Mouse (Mus musculus) ovary, postnatal 10 days (tissue): ENCODE data around the gene Lgr6.

ENCODE experiments used
- DNase-seq: peaks from one replicate; pipeline ENCODE4 v3.0.0; 2022; ENCODE audit warnings: low spot score

Gene Lgr6

DNA sequence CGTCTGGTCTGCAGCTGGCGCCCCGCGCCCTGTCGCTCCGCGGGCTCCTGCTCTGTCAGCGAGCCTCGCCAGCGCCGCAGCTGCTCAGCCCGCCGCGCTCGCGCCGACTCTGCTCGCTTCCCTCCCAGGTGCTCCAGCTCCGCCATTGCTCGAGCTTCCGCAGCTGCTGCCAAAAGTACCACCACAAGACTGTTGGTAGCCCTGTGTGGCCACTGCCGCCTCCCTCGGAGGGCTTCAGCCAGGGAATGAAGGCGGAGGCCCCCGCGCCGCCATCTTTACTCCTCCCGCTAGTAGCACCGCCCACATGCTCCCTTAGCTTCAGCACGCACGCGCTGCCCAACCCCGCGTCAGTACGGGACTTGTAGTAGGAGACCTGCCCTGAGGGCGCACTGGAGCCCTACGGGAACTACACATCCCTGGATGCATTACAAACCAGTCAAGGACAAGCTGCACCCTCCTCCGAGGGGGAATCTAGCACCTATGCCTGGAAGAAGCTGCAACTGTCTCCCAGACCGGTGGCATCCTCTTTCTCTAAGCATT, 149.4 kb downstream of the Lgr6 start, which contains the start of gene Ppp1r12b:
TSS of gene Ppp1r12b (minus strand) at position 306 of the 540 bp plus-strand sequence.
- peak; percentile 78 for DNase-seq

DNA sequence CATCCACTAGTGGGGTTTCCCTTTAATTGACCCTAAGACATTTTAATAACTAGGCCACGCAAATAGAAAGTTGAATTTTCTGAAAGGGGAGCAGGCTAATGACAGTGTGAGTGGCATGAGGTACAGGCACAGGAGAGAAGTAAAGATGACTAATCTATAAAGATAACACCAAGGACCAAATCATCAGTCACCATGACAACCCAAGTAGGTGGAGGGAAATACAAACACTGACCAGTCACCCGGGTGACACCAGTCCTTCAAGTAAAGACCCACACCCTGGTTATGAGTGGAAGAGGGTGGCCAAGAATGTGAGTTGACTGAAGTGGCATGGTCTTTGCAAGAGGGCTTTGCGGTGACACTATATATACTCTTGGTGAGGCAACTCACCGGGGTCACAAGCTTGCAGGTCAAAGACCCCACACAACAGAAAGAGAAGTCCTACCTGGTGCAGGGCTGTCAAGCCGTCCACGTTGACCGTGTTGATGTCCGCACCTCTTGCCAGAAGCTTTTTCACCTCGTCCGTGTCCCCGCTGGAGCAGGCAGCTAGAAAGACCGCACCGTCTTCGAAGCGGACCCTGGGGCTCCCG, 149.9 kb downstream of the Lgr6 start:
- DNase-seq, result no peak

DNA sequence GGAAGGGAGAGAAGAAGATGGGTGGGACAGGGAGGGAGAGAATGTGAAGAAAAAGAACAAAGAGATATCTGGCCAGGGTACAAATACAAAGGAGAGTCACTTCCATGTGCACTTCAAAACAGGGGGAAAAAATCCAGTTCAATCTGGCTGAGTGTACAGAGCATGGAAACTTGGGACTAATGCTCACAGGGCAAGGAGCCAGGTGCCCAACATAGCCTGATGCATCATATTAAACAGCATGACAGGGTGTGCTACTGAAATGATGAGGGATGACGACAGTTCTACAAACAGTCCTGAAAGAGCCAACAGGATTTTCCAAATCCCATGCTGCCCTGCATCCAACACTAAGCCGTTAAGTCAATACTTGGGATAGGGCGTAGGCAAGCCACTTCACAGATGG, 155.1 kb downstream of the Lgr6 start:
- DNase-seq, result no peak

DNA sequence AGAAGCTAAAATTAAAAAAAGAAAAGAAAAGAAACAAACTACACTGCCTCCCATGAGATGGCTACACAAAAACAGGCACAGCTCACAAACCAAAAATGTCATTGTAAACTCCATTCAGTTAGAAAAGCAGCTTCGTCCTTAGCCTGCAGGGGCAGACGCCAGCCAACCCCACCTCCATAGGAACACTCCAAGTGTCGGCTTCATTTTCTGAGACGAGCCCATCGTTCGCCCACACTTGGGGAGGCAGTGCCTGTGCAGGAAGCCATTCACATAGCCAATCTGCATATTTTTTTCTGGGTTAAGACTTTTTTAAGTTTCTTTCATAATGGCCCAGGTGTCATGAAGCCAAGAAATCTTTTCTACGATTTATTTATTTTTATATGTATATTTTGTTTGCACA, 157.5 kb downstream of the Lgr6 start:
- DNase-seq, result no peak

DNA sequence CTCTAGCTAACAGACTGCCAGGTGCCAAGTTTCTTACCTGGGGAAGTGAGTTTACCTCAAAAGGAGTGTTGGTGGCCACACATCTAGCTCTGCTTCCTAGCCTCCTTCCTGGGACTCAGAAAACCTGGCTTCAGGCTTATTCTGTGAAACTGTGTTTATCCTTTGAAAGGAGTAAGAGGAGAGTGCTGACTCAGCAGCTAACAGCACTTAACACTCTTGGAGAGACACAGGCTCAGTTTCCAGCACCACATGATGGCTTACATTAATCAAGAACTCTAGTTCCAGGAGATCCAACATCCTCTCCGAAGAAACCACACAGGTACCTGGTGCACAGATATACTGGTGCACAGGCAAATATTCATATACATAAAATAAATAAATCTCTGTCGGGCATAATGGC, 162.2 kb downstream of the Lgr6 start:
- DNase-seq, result no peak

DNA sequence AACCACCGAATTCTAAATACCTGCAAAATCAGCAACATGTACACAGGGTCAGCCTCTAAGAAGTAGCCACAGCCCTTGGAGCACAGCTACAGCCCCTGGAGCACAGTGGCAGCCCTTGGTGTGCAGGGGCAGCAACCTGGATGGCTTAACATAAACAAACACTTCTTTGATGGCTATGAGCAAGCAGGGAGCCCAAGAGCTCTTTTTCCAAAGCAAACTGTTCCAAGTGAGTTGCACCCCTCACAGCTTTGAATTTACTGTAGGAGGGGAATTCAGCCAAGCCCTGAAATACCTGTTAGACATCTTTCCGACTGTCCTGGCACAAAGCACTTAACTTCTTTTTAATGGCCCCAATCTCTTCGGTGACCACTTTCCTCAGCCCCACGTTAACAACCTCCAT, 164.2 kb downstream of the Lgr6 start:
- DNase-seq, result no peak

DNA sequence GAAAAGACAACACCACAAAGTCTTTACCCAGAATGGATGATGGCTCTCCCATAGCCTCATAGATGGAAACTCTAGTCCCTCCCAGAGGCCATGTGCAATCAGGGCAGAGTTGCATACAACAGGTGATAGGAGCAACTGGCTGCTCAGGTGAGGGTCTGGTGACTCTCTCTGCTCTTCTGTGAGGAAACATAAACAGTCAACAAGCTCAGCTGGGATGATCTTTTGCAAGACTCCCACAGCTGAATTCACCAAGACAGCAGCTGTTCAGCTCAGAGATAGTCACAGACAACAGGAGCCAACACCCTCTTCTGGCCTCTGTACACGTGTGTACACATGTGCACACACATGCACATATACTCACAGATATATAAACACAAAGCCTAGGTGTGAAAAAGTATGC, 166.8 kb downstream of the Lgr6 start:
- DNase-seq, result no peak

DNA sequence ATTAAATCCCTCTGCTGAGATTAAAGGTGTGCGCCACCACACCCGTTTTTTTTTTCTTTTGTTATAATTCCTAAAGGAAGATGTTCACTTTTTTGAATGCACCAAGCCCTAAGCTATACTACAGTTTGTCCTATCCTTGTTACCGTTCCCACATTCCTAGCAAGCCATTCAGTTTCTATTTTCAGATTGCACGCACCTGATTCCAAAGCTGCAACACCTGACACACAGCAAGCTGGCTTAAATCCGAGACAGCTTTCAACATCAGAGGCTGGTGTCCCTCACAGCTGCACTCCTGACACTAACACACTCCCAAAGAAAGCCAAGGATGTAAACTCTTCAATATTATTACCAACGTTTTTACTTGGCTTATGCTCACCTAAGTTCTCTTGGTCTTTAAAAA, 168.7 kb downstream of the Lgr6 start:
- DNase-seq, result no peak
